Mouse (Mus musculus) ES-Bruce4 (cell line): Measurements from ENCODE around the gene Pla2g2d.

Experiments
- CTCF ChIP-seq: IDR thresholded peaks from one replicate; pipeline ENCODE4 v1.8.1; 2011; ENCODE audit warnings: low read depth, low read length
- EP300 ChIP-seq: IDR thresholded peaks from 2 replicates; pipeline ENCODE4 v1.6.1; 2011; ENCODE audit warnings: low read depth, low read length; ENCODE audit not compliant: insufficient read depth
- POLR2A ChIP-seq: IDR thresholded peaks from one replicate; pipeline ENCODE4 v1.8.1; 2011; ENCODE audit warnings: low read length; ENCODE audit not compliant: insufficient read depth

DNA sequence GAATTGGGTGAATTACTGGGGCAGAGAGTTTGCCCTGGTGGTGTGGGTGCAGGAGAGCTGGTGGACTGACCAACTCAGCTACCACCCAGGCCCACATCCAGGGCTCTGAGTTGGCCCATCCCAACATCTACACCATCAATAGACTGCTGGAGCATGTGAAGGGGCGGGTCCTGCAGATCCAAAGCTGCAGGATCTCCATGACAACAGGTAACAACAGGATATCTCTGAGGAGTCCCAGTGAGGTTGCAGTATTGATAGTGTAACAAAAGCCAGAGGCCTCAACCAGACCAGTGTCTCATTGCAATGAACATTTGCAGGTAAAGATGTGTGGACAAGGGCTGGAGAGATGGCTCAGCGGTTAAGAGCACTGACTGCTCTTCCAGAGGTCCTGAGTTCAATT is 45.5 kb downstream of the Pla2g2d start:
- TF ChIP-seq EP300 (no peak), CTCF (no peak), POLR2A (no peak)
